Mouse (Mus musculus) spleen, adult 12 weeks (tissue): Measurements from ENCODE around the gene Suds3.

ENCODE experiments used
- DNase-seq: peaks from one replicate; pipeline ENCODE4 v3.0.0; 2022; ENCODE audit warnings: low spot score

Suds3 gene

GRCm38 (mm10) chr5:117115836-117116366 lies at the start of gene Suds3:
Suds3 (minus strand) TSS chr5:117116113.
- DNase-seq: peak; percentile 96

- DNase-seq: no peak
These were observed 49.0 kb upstream of the Suds3 start for GRCm38 (mm10) chr5:117164923-117165322.

- DNase-seq: no peak
These were observed 48.6 kb upstream of the Suds3 start for GRCm38 (mm10) chr5:117164516-117164915.

- no peak for DNase-seq
These were observed 47.9 kb upstream of the Suds3 start for GRCm38 (mm10) chr5:117163790-117164189.

GRCm38 (mm10) chr5:117160499-117160898 lies 44.6 kb upstream of the Suds3 start:
- DNase-seq: no peak

- no peak for DNase-seq
These were observed 43.9 kb upstream of the Suds3 start for GRCm38 (mm10) chr5:117159805-117160291.

- no peak for DNase-seq
These were observed 43.4 kb upstream of the Suds3 start for GRCm38 (mm10) chr5:117159326-117159725.

- no peak for DNase-seq
These were observed 42.6 kb upstream of the Suds3 start for GRCm38 (mm10) chr5:117158335-117159018.

GRCm38 (mm10) chr5:117153527-117154091 lies 37.7 kb upstream of the Suds3 start:
- no peak for DNase-seq

GRCm38 (mm10) chr5:117152944-117153343 lies 37.0 kb upstream of the Suds3 start:
- DNase-seq: no peak

- DNase-seq: no peak
These were observed 34.2 kb upstream of the Suds3 start for GRCm38 (mm10) chr5:117150068-117150467.

GRCm38 (mm10) chr5:117149054-117149942 lies 33.4 kb upstream of the Suds3 start:
- no peak for DNase-seq

- DNase-seq: no peak
These were observed 31.5 kb upstream of the Suds3 start for GRCm38 (mm10) chr5:117147187-117148095.

- DNase-seq: no peak
These were observed 30.3 kb upstream of the Suds3 start for GRCm38 (mm10) chr5:117146165-117146564.

GRCm38 (mm10) chr5:117143721-117144135 lies 27.8 kb upstream of the Suds3 start:
- no peak for DNase-seq

GRCm38 (mm10) chr5:117140374-117140773 lies 24.5 kb upstream of the Suds3 start:
- no peak for DNase-seq

GRCm38 (mm10) chr5:117139822-117140221 lies 23.9 kb upstream of the Suds3 start:
- DNase-seq: no peak

GRCm38 (mm10) chr5:117138295-117138988 lies 22.5 kb upstream of the Suds3 start:
- DNase-seq: peak; percentile 66

GRCm38 (mm10) chr5:117137594-117137993 lies 21.7 kb upstream of the Suds3 start:
- no peak for DNase-seq

- no peak for DNase-seq
These were observed 21.1 kb upstream of the Suds3 start for GRCm38 (mm10) chr5:117137011-117137410.

GRCm38 (mm10) chr5:117136570-117136969 lies 20.7 kb upstream of the Suds3 start:
- no peak for DNase-seq
